Mouse (Mus musculus): ENCODE data around the gene 5830473C10Rik. TPM values are rescaled to one million over a fixed set of nuclear protein-coding genes. Genes with fewer than 3 reads are reported as not detected.

5830473C10Rik gene
- polyA plus RNA-seq, 1 experiment from 2014 or later: not detected

DNA sequence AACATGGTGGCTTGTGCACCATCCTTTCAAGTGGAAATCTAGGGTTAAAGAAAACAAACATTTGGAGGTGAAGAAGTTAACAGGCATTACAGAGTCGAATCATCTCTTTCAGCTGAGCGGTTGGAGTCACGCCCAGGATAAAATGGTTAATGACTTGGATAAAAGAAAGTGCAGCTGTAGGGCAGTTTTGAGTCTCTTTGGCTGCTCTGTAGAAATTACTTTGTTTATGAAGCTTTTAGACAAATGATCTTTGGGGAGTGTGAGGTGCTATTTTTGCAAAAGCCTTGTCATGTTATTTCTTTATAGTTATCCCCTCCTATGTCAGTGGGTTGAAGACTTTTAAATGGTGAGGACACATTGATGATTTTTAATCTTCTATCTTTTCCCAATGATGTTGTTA lies 10.3 kb downstream of the 5830473C10Rik start:
- Histone ChIP-seq H3K27ac (replicated peaks) (no peak overlapping the region), H3K36me3 (no peaks in the 10 kb centered on the region), H3K27me3 (no peaks in the 10 kb centered on the region), H3K4me3 (no peak overlapping the region), H3K9me3 (no peaks in the 10 kb centered on the region), H3K4me1 (no peaks in the 10 kb centered on the region), H3K4me2 (replicated peaks) (no peak overlapping the region), H3K9ac (replicated peaks) (no peak overlapping the region)
- ATAC-seq (replicated peaks): no peak
- WGBS: 45% methylated on average over 3 of the region's 3 CpGs

- H3K27ac ChIP-seq (replicated peaks): no peak overlapping the region
- no peaks in the 10 kb centered on the region for H3K36me3 ChIP-seq
- H3K9me3 ChIP-seq: no peaks in the 10 kb centered on the region
- no peaks in the 10 kb centered on the region for H3K4me1 ChIP-seq
- WGBS: 92% methylated on average over 9 of the region's 9 CpGs
- H3K9ac ChIP-seq (replicated peaks): no peak overlapping the region
- no peak overlapping the region for H3K4me3 ChIP-seq
- ATAC-seq (replicated peaks): no peak
- H3K27me3 ChIP-seq: no peaks in the 10 kb centered on the region
- H3K4me2 ChIP-seq (replicated peaks): no peak overlapping the region
These were observed 16.8 kb downstream of the 5830473C10Rik start for GRCm38 (mm10) chr5:90577751-90578150.

DNA sequence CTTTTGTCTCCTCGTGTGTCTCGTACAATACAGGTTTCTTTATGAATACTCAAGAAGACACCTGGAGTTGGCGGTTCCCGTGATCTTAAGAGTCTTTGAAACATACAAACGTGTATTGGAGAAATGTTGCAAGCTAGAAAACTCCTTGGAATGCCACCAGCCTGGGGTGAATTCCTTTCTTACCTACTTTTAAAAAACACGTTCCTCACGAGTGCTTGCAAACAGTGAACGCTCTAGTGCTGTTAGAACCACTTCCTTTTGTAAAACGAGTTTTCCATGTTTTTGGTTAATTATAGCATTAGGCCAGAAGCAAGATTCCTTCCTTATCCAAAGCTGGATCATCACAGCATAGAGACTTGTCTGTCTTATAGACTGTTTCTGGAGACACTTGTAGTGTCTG lies 18.6 kb downstream of the 5830473C10Rik start:
- no peak overlapping the region for H3K4me2 ChIP-seq (replicated peaks)
- 91% methylated on average over 9 of the region's 9 CpGs for WGBS
- no peak for ATAC-seq (replicated peaks)
- H3K27me3 ChIP-seq: no peaks in the 10 kb centered on the region
- H3K9me3 ChIP-seq: no peaks in the 10 kb centered on the region
- H3K9ac ChIP-seq (replicated peaks): no peak overlapping the region
- no peak overlapping the region for H3K4me3 ChIP-seq
- H3K27ac ChIP-seq (replicated peaks): no peak overlapping the region
- H3K4me1 ChIP-seq: no peaks in the 10 kb centered on the region
- H3K36me3 ChIP-seq: no peaks in the 10 kb centered on the region

- 91% methylated on average over 6 of the region's 6 CpGs for WGBS
- Histone ChIP-seq H3K4me3 (no peak overlapping the region), H3K36me3 (no peaks in the 10 kb centered on the region), H3K27ac (replicated peaks) (no peak overlapping the region), H3K4me1 (no peaks in the 10 kb centered on the region), H3K27me3 (no peaks in the 10 kb centered on the region), H3K9me3 (no peaks in the 10 kb centered on the region), H3K4me2 (replicated peaks) (no peak overlapping the region), H3K9ac (replicated peaks) (no peak overlapping the region)
- ATAC-seq (replicated peaks): no peak
These were observed 21.3 kb downstream of the 5830473C10Rik start for GRCm38 (mm10) chr5:90582179-90582578.

- H3K4me3 ChIP-seq: no peak overlapping the region
- WGBS: 72% methylated on average over 7 of the region's 7 CpGs
- no peak for ATAC-seq (replicated peaks)
- no peak overlapping the region for H3K4me2 ChIP-seq (replicated peaks)
- no peak overlapping the region for H3K27ac ChIP-seq (replicated peaks)
- H3K4me1 ChIP-seq: 0 out of 2 replicates have a peak, but pooled peaks cover 5% of the 10 kb centered on the region
- H3K9ac ChIP-seq (replicated peaks): no peak overlapping the region
- no peaks in the 10 kb centered on the region for H3K27me3 ChIP-seq
- H3K9me3 ChIP-seq: no peaks in the 10 kb centered on the region
- no peaks in the 10 kb centered on the region for H3K36me3 ChIP-seq
These were observed 23.9 kb downstream of the 5830473C10Rik start for GRCm38 (mm10) chr5:90584799-90585198.

DNA sequence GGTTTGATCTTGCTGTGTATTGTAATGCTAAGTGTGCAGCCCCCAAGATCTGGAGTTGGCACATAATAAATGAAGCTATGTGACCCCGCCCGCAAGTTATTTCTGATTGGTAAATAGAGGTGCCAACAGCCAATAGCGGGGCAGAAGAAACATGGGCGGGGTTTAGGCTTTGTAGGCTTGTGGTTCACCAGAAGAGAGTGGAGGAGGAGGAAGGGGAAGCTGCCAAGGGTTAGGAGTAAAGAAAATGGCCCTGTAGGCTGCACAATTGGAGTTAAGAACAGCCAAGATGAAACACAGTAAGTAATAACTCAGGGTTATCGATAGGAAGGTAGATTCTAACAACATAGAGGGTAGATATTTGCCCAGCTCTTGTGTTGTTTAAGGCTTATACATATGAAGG lies 25.6 kb downstream of the 5830473C10Rik start:
- ATAC-seq (replicated peaks): no peak
- H3K4me2 ChIP-seq (replicated peaks): no peak overlapping the region
- WGBS: 82% methylated on average over 5 of the region's 5 CpGs
- no peaks in the 10 kb centered on the region for H3K9me3 ChIP-seq
- H3K9ac ChIP-seq (replicated peaks): no peak overlapping the region
- 0 out of 2 replicates have a peak, but pooled peaks cover 5% of the 10 kb centered on the region for H3K4me1 ChIP-seq
- no peak overlapping the region for H3K4me3 ChIP-seq
- H3K27ac ChIP-seq (replicated peaks): no peak overlapping the region
- no peaks in the 10 kb centered on the region for H3K36me3 ChIP-seq
- no peaks in the 10 kb centered on the region for H3K27me3 ChIP-seq

DNA sequence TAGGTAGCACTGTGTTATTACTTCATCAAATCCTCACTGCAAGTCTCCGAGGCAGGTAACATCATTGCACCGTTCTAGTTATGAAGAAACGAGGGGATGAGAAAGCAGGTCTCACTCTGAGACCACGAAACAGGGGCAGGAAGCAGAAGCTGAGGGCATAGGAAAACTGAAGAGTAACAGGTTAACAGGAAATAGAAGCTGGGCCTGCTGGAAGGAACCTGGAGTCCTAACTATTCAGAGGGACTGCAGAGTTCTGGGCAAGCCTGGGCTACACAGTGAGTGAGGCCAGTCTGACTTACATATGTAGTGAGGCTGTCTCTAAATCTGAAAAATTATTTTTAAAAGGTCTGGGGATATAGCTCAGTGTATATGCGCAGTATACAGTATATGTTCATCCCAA lies 27.2 kb downstream of the 5830473C10Rik start:
- Histone ChIP-seq H3K36me3 (no peaks in the 10 kb centered on the region), H3K27me3 (no peaks in the 10 kb centered on the region), H3K4me3 (no peak overlapping the region), H3K4me1 (0 out of 2 replicates have a peak, but pooled peaks cover 5% of the 10 kb centered on the region), H3K9ac (replicated peaks) (no peak overlapping the region), H3K9me3 (no peaks in the 10 kb centered on the region), H3K4me2 (replicated peaks) (no peak overlapping the region), H3K27ac (replicated peaks) (no peak overlapping the region)
- ATAC-seq (replicated peaks): no peak
- 95% methylated on average over 5 of the region's 5 CpGs for WGBS

DNA sequence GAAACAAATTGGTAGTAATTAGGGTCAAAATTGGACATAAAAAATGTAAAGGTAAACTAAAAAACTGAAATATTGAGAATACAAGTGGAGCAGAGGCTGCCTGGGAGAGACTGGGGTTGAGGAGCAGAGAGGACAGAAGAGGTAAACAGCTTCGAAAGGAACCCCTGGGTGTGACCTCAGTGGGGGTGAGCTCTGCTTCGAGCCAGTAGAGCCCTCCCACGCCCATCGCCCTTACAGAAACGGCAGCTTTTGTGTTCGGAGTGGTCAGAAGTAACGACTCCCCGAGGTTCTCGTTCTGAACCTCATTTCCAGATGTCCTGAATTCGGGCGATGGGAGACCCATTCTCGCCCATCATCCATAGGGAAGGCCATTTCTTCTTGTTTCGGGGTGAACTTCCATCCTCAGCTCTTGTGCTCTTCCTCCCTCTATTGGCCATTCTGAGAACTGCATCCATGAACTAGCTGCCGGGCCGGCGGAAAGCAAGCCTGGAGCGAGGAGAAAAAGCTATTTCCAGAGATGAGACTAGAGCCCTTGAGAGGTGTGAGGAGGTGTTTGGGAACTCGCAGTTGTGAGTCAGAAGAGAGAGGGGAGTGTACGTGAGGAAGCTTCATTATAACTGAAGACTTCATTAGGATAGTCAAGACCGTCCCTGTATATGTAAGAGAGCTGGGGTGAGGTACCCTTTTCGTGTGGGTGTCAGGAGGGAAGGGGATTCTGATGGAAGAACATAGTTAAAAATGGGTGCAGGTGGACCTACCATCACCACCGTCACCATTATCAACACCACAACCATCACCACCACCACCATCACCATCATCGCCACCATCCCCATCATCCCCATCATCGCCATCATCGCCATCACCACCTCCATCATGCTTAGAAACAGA lies 28.0 kb downstream of the 5830473C10Rik start:
- H3K4me1 ChIP-seq: 0 out of 2 replicates have a peak, but pooled peaks cover 5% of the 10 kb centered on the region
- H3K4me2 ChIP-seq (replicated peaks): peak overlapping the region; percentile 62
- no peaks in the 10 kb centered on the region for H3K27me3 ChIP-seq
- H3K27ac ChIP-seq (replicated peaks): no peak overlapping the region
- peak overlapping the region; percentile 44 for H3K9ac ChIP-seq (replicated peaks)
- peak overlapping the region; percentile 40 for H3K4me3 ChIP-seq
- 23% methylated on average over 25 of the region's 25 CpGs for WGBS
- no peaks in the 10 kb centered on the region for H3K36me3 ChIP-seq
- no peaks in the 10 kb centered on the region for H3K9me3 ChIP-seq
- peak; percentile 80 for ATAC-seq (replicated peaks)

DNA sequence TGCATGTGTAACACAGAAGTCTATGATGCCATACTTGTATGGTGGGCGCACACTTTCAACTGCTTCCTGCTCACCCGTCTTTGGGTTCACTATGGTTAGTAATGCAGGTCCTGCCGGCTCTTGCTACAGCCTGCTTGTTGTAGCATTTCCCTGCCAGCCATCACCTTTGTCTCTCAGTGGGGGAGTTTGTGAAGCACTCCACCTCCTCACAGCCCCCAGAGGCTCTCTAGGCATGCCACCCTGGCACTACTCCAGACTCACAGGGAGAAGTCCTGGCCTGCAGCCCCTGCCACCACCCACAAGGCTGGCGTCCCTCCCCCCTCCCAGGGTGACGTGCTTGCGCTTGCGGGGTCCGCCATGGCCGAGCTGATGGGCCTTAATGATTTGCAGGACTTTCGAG lies 29.8 kb downstream of the 5830473C10Rik start:
- no peak for ATAC-seq (replicated peaks)
- no peak overlapping the region for H3K4me2 ChIP-seq (replicated peaks)
- WGBS: 76% methylated on average over 10 of the region's 10 CpGs
- no peaks in the 10 kb centered on the region for H3K9me3 ChIP-seq
- H3K4me1 ChIP-seq: 0 out of 2 replicates have a peak, but pooled peaks cover 5% of the 10 kb centered on the region
- H3K27me3 ChIP-seq: no peaks in the 10 kb centered on the region
- H3K9ac ChIP-seq (replicated peaks): no peak overlapping the region
- H3K27ac ChIP-seq (replicated peaks): no peak overlapping the region
- H3K4me3 ChIP-seq: no peak overlapping the region
- H3K36me3 ChIP-seq: no peaks in the 10 kb centered on the region

GRCm38 (mm10) chr5:90591936-90592335 lies 31.0 kb downstream of the 5830473C10Rik start:
- Histone ChIP-seq H3K4me1 (0 out of 2 replicates have a peak, but pooled peaks cover 5% of the 10 kb centered on the region), H3K27me3 (no peaks in the 10 kb centered on the region), H3K27ac (replicated peaks) (no peak overlapping the region), H3K36me3 (no peaks in the 10 kb centered on the region), H3K9me3 (no peaks in the 10 kb centered on the region), H3K9ac (replicated peaks) (no peak overlapping the region), H3K4me2 (replicated peaks) (no peak overlapping the region), H3K4me3 (no peak overlapping the region)
- WGBS: 83% methylated on average over 6 of the region's 6 CpGs
- ATAC-seq (replicated peaks): no peak

- Histone ChIP-seq H3K4me2 (replicated peaks) (no peak overlapping the region), H3K36me3 (no peaks in the 10 kb centered on the region), H3K4me1 (no peaks in the 10 kb centered on the region), H3K27ac (replicated peaks) (no peak overlapping the region), H3K9me3 (no peaks in the 10 kb centered on the region), H3K9ac (replicated peaks) (no peak overlapping the region), H3K4me3 (no peak overlapping the region), H3K27me3 (no peaks in the 10 kb centered on the region)
- ATAC-seq (replicated peaks): no peak
- WGBS: 91% methylated on average over 13 of the region's 13 CpGs
These were observed 34.0 kb downstream of the 5830473C10Rik start for GRCm38 (mm10) chr5:90594945-90595344.

DNA sequence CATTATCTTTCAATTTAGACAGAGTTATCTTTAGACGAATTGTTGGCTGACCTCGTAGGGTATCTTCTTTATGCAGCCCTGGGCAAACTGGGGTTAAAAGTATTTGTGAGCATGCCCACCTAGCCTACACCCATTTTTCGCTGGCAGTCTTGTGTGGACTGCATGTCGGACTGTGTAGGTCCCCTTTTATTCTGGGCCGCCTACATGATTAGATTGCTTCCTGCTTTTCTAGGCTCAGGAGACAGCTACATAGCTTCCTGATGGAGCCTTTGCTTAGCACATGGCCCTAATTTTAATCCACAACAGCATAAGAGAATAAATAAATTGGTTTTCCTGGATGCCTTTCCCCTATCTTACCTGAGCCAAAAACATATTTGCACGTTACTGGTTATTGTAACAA lies 35.2 kb downstream of the 5830473C10Rik start:
- Histone ChIP-seq H3K4me1 (no peaks in the 10 kb centered on the region), H3K4me3 (no peak overlapping the region), H3K4me2 (replicated peaks) (no peak overlapping the region), H3K27ac (replicated peaks) (no peak overlapping the region), H3K36me3 (no peaks in the 10 kb centered on the region), H3K27me3 (no peaks in the 10 kb centered on the region), H3K9me3 (no peaks in the 10 kb centered on the region), H3K9ac (replicated peaks) (no peak overlapping the region)
- no peak for ATAC-seq (replicated peaks)
- 88% methylated on average over 6 of the region's 6 CpGs for WGBS
